Mouse (Mus musculus) bone marrow macrophage, adult 2 months (primary cell): ENCODE measurements around the gene Chtf18. TPM values are rescaled to one million over a fixed set of nuclear protein-coding genes. Genes with fewer than 3 reads are reported as not detected.

Source experiments
- H3K27ac ChIP-seq: 2 replicates; pipeline ENCODE4 v1.5.1; 2012; ENCODE audit warnings: low read depth, low read length; ENCODE audit not compliant: insufficient read depth
- H3K4me1 ChIP-seq: 2 replicates; pipeline ENCODE4 v1.6.1; 2012; ENCODE audit warnings: low read length; ENCODE audit not compliant: control insufficient read depth, insufficient read depth
- H3K4me3 ChIP-seq: 2 replicates; pipeline ENCODE4 v1.5.1; 2012; ENCODE audit warnings: mild to moderate bottlenecking, low read length, moderate library complexity; ENCODE audit not compliant: insufficient read depth
- CTCF ChIP-seq: IDR thresholded peaks from 2 replicates; pipeline ENCODE4 v1.5.1; 2012; ENCODE audit warnings: low read depth, mild to moderate bottlenecking, low read length, moderate library complexity
- POLR2A ChIP-seq: IDR thresholded peaks from 2 replicates; pipeline ENCODE4 v1.6.1; 2012; ENCODE audit warnings: mild to moderate bottlenecking, low read depth, low read length, borderline replicate concordance
- polyA plus RNA-seq: library from polyadenylated mRNA; stranded (reverse); fragments of >200 nt; gene quantifications from 2 replicates; pipeline ENCODE4 v1.2.4, GENCODE M21; 2012; ENCODE audit not compliant: missing spikeins, insufficient read depth, insufficient read length

The Chtf18 gene
- polyA plus RNA-seq, 1 experiment: 14.1 TPM

- H3K27ac ChIP-seq: no peak overlapping the region
- no peaks in the 10 kb centered on the region for H3K4me1 ChIP-seq
- H3K4me3 ChIP-seq: no peak overlapping the region
- no peak for TF ChIP-seq CTCF
- TF ChIP-seq POLR2A: no peak
These were observed 11.6 kb upstream of the Chtf18 start for GRCm38 (mm10) chr17:25738861-25739260.

GRCm38 (mm10) chr17:25735745-25736144, 8.5 kb upstream of the Chtf18 start, which contains the start of gene Mslnl:
Gene Mslnl, plus strand, starts transcription at chr17:25736042.
- Histone ChIP-seq H3K27ac (no peak within 1 kb of the TSS), H3K4me1 (no peaks in the 10 kb centered on the region), H3K4me3 (no peak within 1 kb of the TSS)
- no peak for TF ChIP-seq POLR2A
- no peak for TF ChIP-seq CTCF

GRCm38 (mm10) chr17:25735246-25735645, 8.0 kb upstream of the Chtf18 start:
- Histone ChIP-seq H3K4me1 (no peaks in the 10 kb centered on the region), H3K27ac (no peak overlapping the region), H3K4me3 (no peak overlapping the region)
- TF ChIP-seq CTCF (no peak), POLR2A (no peak)

- Histone ChIP-seq H3K27ac (no peak overlapping the region), H3K4me1 (peaks cover 4% of the 10 kb centered on the region; the same call in 1 of the 2 replicates), H3K4me3 (no peak overlapping the region)
- TF ChIP-seq CTCF (peak; percentile 65), POLR2A (no peak)
These were observed 4.9 kb upstream of the Chtf18 start for GRCm38 (mm10) chr17:25732082-25732481.

- no peak overlapping the region for H3K27ac ChIP-seq
- peak overlapping the region; percentile 76 for H3K4me3 ChIP-seq
- no peak for TF ChIP-seq POLR2A
- no peak for TF ChIP-seq CTCF
- H3K4me1 ChIP-seq: peaks cover 4% of the 10 kb centered on the region; the same call in 1 of the 2 replicates
These were observed 721 bp upstream of the Chtf18 start for GRCm38 (mm10) chr17:25728009-25728270.

GRCm38 (mm10) chr17:25725264-25725663, 2.0 kb downstream of the Chtf18 start:
- no peak for TF ChIP-seq CTCF
- TF ChIP-seq POLR2A: no peak
- no peak overlapping the region for H3K4me3 ChIP-seq
- no peak overlapping the region for H3K27ac ChIP-seq
- peaks cover 4% of the 10 kb centered on the region; the same call in 1 of the 2 replicates for H3K4me1 ChIP-seq

- Histone ChIP-seq H3K27ac (no peak overlapping the region), H3K4me3 (no peak overlapping the region), H3K4me1 (peaks cover 4% of the 10 kb centered on the region; the same call in 1 of the 2 replicates)
- no peak for TF ChIP-seq CTCF
- TF ChIP-seq POLR2A: no peak
These were observed 3.3 kb downstream of the Chtf18 start for GRCm38 (mm10) chr17:25723919-25724318.

- TF ChIP-seq POLR2A: no peak
- no peak for TF ChIP-seq CTCF
- no peak overlapping the region for H3K27ac ChIP-seq
- peaks cover 1% of the 10 kb centered on the region; the same call in 1 of the 2 replicates for H3K4me1 ChIP-seq
- no peak overlapping the region for H3K4me3 ChIP-seq
These were observed 3.7 kb downstream of the Chtf18 start for GRCm38 (mm10) chr17:25723470-25723869.

GRCm38 (mm10) chr17:25721476-25721875, 5.7 kb downstream of the Chtf18 start:
- H3K4me3 ChIP-seq: no peak overlapping the region
- no peaks in the 10 kb centered on the region for H3K4me1 ChIP-seq
- no peak overlapping the region for H3K27ac ChIP-seq
- TF ChIP-seq CTCF (no peak), POLR2A (no peak)

GRCm38 (mm10) chr17:25717691-25718090, 9.5 kb downstream of the Chtf18 start:
- Histone ChIP-seq H3K4me1 (no peaks in the 10 kb centered on the region), H3K27ac (no peak overlapping the region), H3K4me3 (no peak overlapping the region)
- TF ChIP-seq CTCF: no peak
- no peak for TF ChIP-seq POLR2A

GRCm38 (mm10) chr17:25716711-25717637, 10.2 kb downstream of the Chtf18 start, which contains the start of gene Gng13:
Gene Gng13, plus strand, starts transcription at chr17:25717171.
- no peaks in the 10 kb centered on the region for H3K4me1 ChIP-seq
- TF ChIP-seq POLR2A: no peak
- no peak for TF ChIP-seq CTCF
- 0 out of 2 replicates have a peak within 1 kb of the TSS, but pooled peaks have one; percentile 10 for H3K4me3 ChIP-seq
- no peak within 1 kb of the TSS for H3K27ac ChIP-seq
